Mouse (Mus musculus) heart, embryonic 11.5 days (tissue): ENCODE measurements around the gene Btbd2. TPM values are rescaled to one million over a fixed set of nuclear protein-coding genes. Genes with fewer than 3 reads are reported as not detected.
A peak's percentile ranks its signal among the peaks of the same experiment; 100 is the strongest.

Experiments
- ATAC-seq: fragments of 200-750 bp; cut with Nextera tagmentation; replicated peaks from 2 replicates; pipeline ENCODE4 v1.8.0; 2017; ENCODE audit warnings: moderate library complexity; ENCODE audit not compliant: insufficient number of reproducible peaks, low FRiP score, low TSS enrichment
- H3K27ac ChIP-seq: fragments of 300-500 bp; sonication (generic); 2 replicates; pipeline ENCODE4 v1.5.1; 2014; ENCODE audit warnings: mild to moderate bottlenecking, low read depth, low read length
- H3K27me3 ChIP-seq: fragments of 300-500 bp; sonication (generic); 2 replicates; pipeline ENCODE4 v1.6.1; 2014; ENCODE audit warnings: mild to moderate bottlenecking, low read length, mixed read lengths; ENCODE audit not compliant: control insufficient read depth, insufficient read depth
- H3K36me3 ChIP-seq: fragments of 300-500 bp; sonication (generic); 2 replicates; pipeline ENCODE4 v1.6.1; 2014; ENCODE audit warnings: mild to moderate bottlenecking, low read length, moderate library complexity, mixed read lengths; ENCODE audit not compliant: control insufficient read depth, insufficient read depth
- H3K4me1 ChIP-seq: fragments of 300-500 bp; sonication (generic); 2 replicates; pipeline ENCODE4 v1.6.1; 2014; ENCODE audit warnings: low read length; ENCODE audit not compliant: control insufficient read depth, insufficient read depth
- H3K4me2 ChIP-seq: fragments of 300-500 bp; sonication (generic); 2 replicates; pipeline ENCODE4 v1.6.1; 2014; ENCODE audit warnings: mild to moderate bottlenecking, moderate library complexity
- H3K4me3 ChIP-seq: fragments of 300-500 bp; sonication (generic); 2 replicates; pipeline ENCODE4 v1.5.1; 2014; ENCODE audit warnings: low read depth, low read length
- H3K9ac ChIP-seq: fragments of 300-500 bp; sonication (generic); 2 replicates; pipeline ENCODE4 v1.6.1; 2014; ENCODE audit warnings: mild to moderate bottlenecking, low read depth, low read length, moderate library complexity
- H3K9me3 ChIP-seq: fragments of 300-500 bp; sonication (generic); replicated peaks from 2 replicates; pipeline ENCODE4 v1.6.1; 2016; ENCODE audit warnings: low read length; ENCODE audit not compliant: control insufficient read depth
- WGBS: fragments of 180-500 bp; shearing (Covaris S2); extraction: QIAGEN DNeasy Blood & Tissue Kit; methylation state at CpG from one replicate; pipeline ENCODE4 v1.1.7; 2014; ENCODE audit not compliant: insufficient replicate concordance; 5-methylcytosine and 5-hydroxymethylcytosine counted together
- polyA plus RNA-seq: library from polyadenylated mRNA; unstranded; fragments of >200 nt; fragmentation: Nextera tagmentation; extraction: Ambion mirVana; gene quantifications from 2 replicates; pipeline ENCODE4 v1.2.1, GENCODE M21; 2014

Gene Btbd2
- polyA plus RNA-seq, 1 experiment from 2014 or later: 37.6 TPM

- 93% methylated on average over 12 of the region's 12 CpGs for WGBS
- Histone ChIP-seq H3K27ac (no peak overlapping the region), H3K27me3 (no peaks in the 10 kb centered on the region), H3K4me3 (no peak overlapping the region), H3K4me1 (peaks cover 38% of the 10 kb centered on the region), H3K36me3 (peaks cover 47% of the 10 kb centered on the region), H3K4me2 (no peak overlapping the region), H3K9me3 (no peaks in the 10 kb centered on the region), H3K9ac (no peak overlapping the region)
- ATAC-seq: no peak
Observed at GRCm38 (mm10) chr10:80669018-80669417, 12.1 kb upstream of the Btbd2 start.

- H3K9ac ChIP-seq: no peak overlapping the region
- no peak overlapping the region for H3K4me3 ChIP-seq
- 85% methylated on average over 11 of the region's 11 CpGs for WGBS
- no peaks in the 10 kb centered on the region for H3K27me3 ChIP-seq
- no peak overlapping the region for H3K27ac ChIP-seq
- peaks cover 38% of the 10 kb centered on the region for H3K4me1 ChIP-seq
- no peaks in the 10 kb centered on the region for H3K9me3 ChIP-seq
- ATAC-seq: no peak
- peaks cover 47% of the 10 kb centered on the region for H3K36me3 ChIP-seq
- H3K4me2 ChIP-seq: no peak overlapping the region
Observed at GRCm38 (mm10) chr10:80668614-80669013, 11.7 kb upstream of the Btbd2 start.

DNA sequence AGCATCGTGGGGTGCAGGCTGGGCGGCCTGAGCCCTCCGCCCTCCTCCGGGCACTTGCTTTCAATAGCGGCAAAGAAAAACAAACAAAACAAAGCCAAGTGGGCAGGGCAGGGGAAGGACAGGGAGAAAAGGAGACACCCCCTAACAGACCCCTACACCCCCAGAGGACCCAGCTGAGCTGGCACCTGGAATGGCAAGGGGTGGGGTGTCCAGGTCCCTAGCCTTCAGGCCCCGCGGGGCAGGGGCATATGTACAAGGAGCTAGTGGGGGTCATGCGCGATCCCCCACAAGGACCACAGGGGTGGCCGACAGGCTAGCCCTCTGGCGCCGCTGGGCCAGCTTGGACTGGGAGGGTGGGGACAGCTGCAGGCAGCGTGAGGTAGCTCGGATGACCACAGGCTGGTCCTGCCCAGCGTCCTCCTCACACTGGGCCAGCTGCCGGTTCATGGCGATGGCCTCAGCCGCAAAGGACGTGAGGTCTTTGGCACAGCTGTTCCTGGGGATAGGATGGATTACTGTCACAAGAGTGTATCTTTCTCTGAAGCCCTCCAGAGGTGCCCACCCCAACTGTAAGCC lies 10.1 kb upstream of the Btbd2 start:
- H3K4me1 ChIP-seq: peaks cover 37% of the 10 kb centered on the region
- no peak overlapping the region for H3K4me3 ChIP-seq
- 81% methylated on average over 19 of the region's 19 CpGs for WGBS
- ATAC-seq: no peak
- H3K27ac ChIP-seq: no peak overlapping the region
- no peaks in the 10 kb centered on the region for H3K27me3 ChIP-seq
- H3K4me2 ChIP-seq: no peak overlapping the region
- peaks cover 47% of the 10 kb centered on the region for H3K36me3 ChIP-seq
- H3K9me3 ChIP-seq: no peaks in the 10 kb centered on the region
- no peak overlapping the region for H3K9ac ChIP-seq

DNA sequence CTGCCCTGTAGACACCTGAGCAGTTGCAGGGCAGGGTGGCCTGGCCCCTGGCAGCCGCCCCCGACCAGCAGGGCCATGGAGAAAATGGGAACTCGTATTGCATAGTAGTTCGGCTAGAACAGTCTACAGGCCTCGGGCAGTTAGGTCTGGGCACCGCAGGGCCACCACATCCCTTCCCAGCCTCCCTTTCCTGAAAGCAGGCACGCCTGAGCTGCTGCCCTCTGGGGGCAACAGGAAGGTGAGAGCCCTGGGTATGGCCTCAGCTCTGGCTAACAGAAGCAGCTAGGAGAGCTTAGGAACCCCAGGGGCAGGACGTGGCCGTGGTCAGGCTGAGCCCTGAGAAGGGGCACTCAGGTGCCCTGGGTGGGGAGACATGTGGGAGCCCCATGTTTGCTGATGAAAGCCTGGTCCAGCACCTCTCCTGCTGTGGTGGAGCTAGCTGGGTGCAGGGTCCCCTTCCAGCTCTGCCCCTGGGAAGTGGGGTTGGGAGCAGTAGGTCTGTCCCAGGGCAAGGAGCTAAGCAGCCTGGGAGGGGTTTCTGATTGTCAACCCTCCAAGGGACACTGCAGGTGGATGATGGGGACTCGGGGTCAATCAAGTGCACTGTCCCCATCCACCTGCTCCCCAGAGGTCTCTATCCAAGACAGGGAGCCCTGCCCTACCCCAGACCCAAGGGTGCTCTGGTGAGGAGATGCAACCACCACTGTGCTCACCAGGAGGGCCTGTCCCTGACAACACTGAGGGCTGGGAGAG lies 9.3 kb upstream of the Btbd2 start:
- Histone ChIP-seq H3K9ac (0 out of 2 replicates have a peak overlapping the region, but pooled peaks have one; percentile 1), H3K27me3 (no peaks in the 10 kb centered on the region), H3K4me3 (no peak overlapping the region), H3K4me2 (no peak overlapping the region), H3K36me3 (peaks cover 44% of the 10 kb centered on the region), H3K9me3 (no peaks in the 10 kb centered on the region), H3K4me1 (peaks cover 33% of the 10 kb centered on the region), H3K27ac (peak overlapping the region; percentile 35; the same call in 1 of the 2 replicates)
- ATAC-seq: no peak
- 77% methylated on average over 10 of the region's 10 CpGs for WGBS

DNA sequence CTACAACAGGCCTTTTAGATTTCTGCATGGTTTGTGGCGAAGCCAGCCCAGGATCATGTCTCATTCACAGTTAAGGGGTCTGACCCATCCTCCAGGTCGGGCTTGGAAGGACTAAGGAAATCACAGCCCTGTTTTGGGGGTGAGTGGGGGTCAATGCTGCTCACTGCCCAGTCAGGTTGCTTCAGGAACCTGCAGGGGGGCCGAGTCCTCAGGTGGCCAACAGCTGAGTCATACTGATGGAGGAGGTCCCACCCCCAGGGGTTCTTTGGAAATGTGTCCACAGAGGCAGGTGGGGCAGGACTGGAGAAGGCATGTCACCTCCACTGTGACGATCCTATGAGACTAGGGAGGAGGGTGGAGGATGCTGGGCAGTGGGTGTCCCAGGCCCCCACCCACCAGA lies 8.6 kb upstream of the Btbd2 start:
- H3K27me3 ChIP-seq: no peaks in the 10 kb centered on the region
- 0 out of 2 replicates have a peak, but pooled peaks have one; percentile 18 for ATAC-seq
- H3K4me2 ChIP-seq: peak overlapping the region; percentile 33; the same call in 1 of the 2 replicates
- H3K4me1 ChIP-seq: peaks cover 33% of the 10 kb centered on the region
- H3K9me3 ChIP-seq: no peaks in the 10 kb centered on the region
- no peak overlapping the region for H3K4me3 ChIP-seq
- H3K9ac ChIP-seq: 0 out of 2 replicates have a peak overlapping the region, but pooled peaks have one; percentile 16
- peaks cover 40% of the 10 kb centered on the region for H3K36me3 ChIP-seq
- 52% methylated on average over 4 of the region's 4 CpGs for WGBS
- peak overlapping the region; percentile 66 for H3K27ac ChIP-seq

DNA sequence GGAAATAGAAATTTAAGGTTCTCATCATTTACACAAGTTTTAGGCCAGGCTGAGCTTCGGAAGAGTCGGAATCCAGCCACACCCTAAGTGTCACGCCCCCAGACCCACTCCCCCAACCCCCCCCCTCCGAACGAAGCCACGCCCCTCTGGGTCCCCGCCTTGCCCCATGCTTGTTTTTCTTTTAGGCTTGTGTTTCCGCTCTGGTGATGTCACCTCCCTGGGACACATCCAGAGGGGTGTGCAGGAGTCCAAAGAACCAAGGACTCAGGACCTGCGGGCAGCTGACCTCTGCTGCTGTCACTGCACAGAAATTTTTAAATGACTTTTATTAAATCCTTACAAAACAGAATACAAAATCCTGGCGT lies 8.1 kb upstream of the Btbd2 start:
- H3K4me2 ChIP-seq: peak overlapping the region; percentile 33
- no peaks in the 10 kb centered on the region for H3K9me3 ChIP-seq
- 10% methylated on average over 10 of the region's 10 CpGs for WGBS
- H3K4me3 ChIP-seq: no peak overlapping the region
- H3K36me3 ChIP-seq: peaks cover 37% of the 10 kb centered on the region
- ATAC-seq: peak; percentile 27; the same call in 1 of the 2 replicates
- H3K27me3 ChIP-seq: no peaks in the 10 kb centered on the region
- H3K27ac ChIP-seq: peak overlapping the region; percentile 16; the same call in 1 of the 2 replicates
- H3K4me1 ChIP-seq: peaks cover 33% of the 10 kb centered on the region
- 0 out of 2 replicates have a peak overlapping the region, but pooled peaks have one; percentile 16 for H3K9ac ChIP-seq

DNA sequence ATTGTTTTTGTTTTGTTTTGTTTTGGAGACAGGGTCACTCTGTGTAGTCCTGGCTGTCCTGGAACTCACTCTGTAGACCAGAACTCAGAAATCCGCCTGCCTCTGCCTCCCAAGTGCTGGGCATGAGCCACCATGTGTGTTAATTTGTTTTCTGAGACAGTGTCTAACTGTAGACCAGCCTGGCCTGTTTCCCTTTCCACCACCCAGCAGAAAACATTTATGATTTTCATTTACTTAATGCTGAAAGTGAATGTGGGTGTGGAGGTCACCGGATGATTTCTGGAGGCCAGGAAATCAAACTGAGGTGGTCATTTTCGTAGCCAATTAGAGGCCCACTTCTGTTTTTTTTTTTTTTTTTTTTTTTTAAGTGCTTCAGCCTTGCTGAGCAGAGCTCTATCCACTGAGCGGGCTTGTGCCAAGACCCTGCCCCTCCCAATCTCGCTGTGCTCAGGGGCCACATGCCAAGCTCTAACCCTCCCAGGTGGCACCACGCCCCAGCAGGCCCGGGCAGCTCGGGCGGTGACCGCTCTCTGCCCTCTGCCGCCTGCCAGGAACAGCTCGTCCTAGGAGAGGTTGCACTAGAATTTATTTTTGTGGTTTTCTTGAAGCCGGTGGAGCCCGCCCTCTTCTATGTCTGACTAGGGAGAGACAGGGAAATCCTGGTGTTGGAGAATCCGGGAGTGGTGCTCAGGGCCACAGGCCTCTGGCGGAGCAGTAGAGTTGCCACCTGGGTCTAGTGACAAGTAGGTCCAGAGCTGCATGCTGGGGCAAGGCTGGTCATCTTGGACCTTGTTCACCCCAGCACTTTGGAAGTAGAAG lies 7.5 kb upstream of the Btbd2 start:
- Histone ChIP-seq H3K4me2 (peak overlapping the region; percentile 33), H3K4me3 (no peak overlapping the region), H3K9ac (peak overlapping the region; percentile 23; the same call in 1 of the 2 replicates)

DNA sequence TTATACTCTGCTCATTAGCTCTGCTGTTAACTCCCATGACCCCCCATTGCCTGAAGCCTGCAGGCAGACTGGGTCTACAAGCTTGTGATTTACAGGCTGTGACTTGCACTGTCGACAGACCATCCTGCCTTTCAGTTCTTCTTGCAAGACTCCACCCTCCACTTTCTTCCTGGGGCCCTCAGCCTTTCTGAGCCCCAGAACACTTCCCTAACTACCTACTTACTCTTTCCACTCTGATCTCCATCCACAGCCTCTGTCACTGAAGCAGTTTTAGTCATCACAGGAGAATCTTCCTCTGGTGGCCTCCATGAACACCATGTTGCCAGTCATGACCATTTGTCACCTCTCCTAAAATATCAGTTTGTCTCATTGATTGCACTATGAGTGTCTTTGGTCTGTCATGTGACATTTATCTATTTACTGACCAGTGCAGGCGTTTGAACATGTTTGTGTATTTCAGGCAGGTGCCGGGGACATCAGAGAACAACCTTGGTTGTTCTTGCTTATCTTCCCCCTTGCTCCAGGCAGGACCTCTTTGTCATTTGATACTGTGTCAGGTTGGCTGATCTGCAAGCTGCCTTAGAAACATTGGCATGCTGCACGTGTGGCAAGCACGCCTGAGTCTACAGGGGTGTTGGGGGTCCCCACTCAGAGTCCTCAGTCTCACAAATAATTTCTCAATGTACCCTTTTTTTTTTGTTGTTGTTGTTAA lies 6.8 kb upstream of the Btbd2 start:
- 11% methylated on average over 5 of the region's 5 CpGs for WGBS
- H3K27me3 ChIP-seq: no peaks in the 10 kb centered on the region
- H3K27ac ChIP-seq: peak overlapping the region; percentile 16; the same call in 1 of the 2 replicates
- no peaks in the 10 kb centered on the region for H3K9me3 ChIP-seq
- peak overlapping the region; percentile 15; the same call in 1 of the 2 replicates for H3K4me2 ChIP-seq
- H3K9ac ChIP-seq: 0 out of 2 replicates have a peak overlapping the region, but pooled peaks have one; percentile 16
- no peak for ATAC-seq
- H3K4me3 ChIP-seq: no peak overlapping the region
- H3K36me3 ChIP-seq: peaks cover 25% of the 10 kb centered on the region
- peaks cover 37% of the 10 kb centered on the region for H3K4me1 ChIP-seq

More for the DNA sequence above, 7.5 kb upstream of the Btbd2 start:
- peak overlapping the region; percentile 16 for H3K27ac ChIP-seq
- no peaks in the 10 kb centered on the region for H3K27me3 ChIP-seq
- peak; percentile 29; the same call in 1 of the 2 replicates for ATAC-seq
- WGBS: 27% methylated on average over 16 of the region's 16 CpGs
- H3K9me3 ChIP-seq: no peaks in the 10 kb centered on the region
- H3K4me1 ChIP-seq: peaks cover 33% of the 10 kb centered on the region
- peaks cover 32% of the 10 kb centered on the region for H3K36me3 ChIP-seq
